Mouse (Mus musculus) brain, embryonic 14.5 days (tissue): ENCODE data around the gene Cyp4v3.

Experiments
- CTCF ChIP-seq: fragments of 200-500 bp; IDR thresholded peaks from 2 replicates; pipeline ENCODE4 v1.5.1; 2012; ENCODE audit warnings: inconsistent platforms, mild to moderate bottlenecking, moderate library complexity, borderline replicate concordance; ENCODE audit not compliant: insufficient read depth, insufficient read length; ENCODE audit errors: extremely low read depth
- POLR2A ChIP-seq: fragments of 200-500 bp; IDR thresholded peaks from 2 replicates; pipeline ENCODE4 v1.6.1; 2012; ENCODE audit warnings: mild to moderate bottlenecking, inconsistent platforms, borderline replicate concordance; ENCODE audit not compliant: poor library complexity, insufficient read depth, insufficient read length, severe bottlenecking; ENCODE audit errors: extremely low read depth

- TF ChIP-seq CTCF = no peak
- no peak for TF ChIP-seq POLR2A
Measured at GRCm38 (mm10) chr8:45362323-45362722, 29.3 kb upstream of the Cyp4v3 start.
